Mouse (Mus musculus) gastrocnemius, postnatal 4 days (tissue): ENCODE results near the gene Adgrg6. TPM values are rescaled to one million over a fixed set of nuclear protein-coding genes. Genes with fewer than 3 reads are reported as not detected.
A peak's percentile ranks its signal among the peaks of the same experiment; 100 is the strongest.

Experiments used
- DNase-seq, 2 experiments: peaks; one replicate each; pipeline ENCODE4 v3.0.0; 2021 to 2022; ENCODE audit warnings: low spot score in 2 of 2, mixed read lengths in 2 of 2
- long read RNA-seq, 2 experiments: library from polyadenylated mRNA; stranded (forward); transcript quantifications; one replicate each; pipeline ENCODE4 v2.0.0; 2021
- total RNA-seq, 2 experiments: library from RNA; stranded (reverse); gene quantifications; 2 replicates each; pipeline ENCODE4 v1.2.3; 2021

Gene Adgrg6
- total RNA-seq: 1 to 10 TPM; 5.4 to 5.8 TPM
- long read RNA-seq, experiment 1, full-length matches to known transcripts: 1 of 6 reads
- long read RNA-seq, experiment 1, partial matches to known transcripts: 2 of 6 reads
- long read RNA-seq, experiment 1, other reads (novel, unspliced or antisense): 3 of 6 reads
- long read RNA-seq, experiment 2, full-length matches to known transcripts: 1 of 3 reads
- long read RNA-seq, experiment 2, partial matches to known transcripts: 0 of 3 reads
- long read RNA-seq, experiment 2, other reads (novel, unspliced or antisense): 2 of 3 reads

DNA sequence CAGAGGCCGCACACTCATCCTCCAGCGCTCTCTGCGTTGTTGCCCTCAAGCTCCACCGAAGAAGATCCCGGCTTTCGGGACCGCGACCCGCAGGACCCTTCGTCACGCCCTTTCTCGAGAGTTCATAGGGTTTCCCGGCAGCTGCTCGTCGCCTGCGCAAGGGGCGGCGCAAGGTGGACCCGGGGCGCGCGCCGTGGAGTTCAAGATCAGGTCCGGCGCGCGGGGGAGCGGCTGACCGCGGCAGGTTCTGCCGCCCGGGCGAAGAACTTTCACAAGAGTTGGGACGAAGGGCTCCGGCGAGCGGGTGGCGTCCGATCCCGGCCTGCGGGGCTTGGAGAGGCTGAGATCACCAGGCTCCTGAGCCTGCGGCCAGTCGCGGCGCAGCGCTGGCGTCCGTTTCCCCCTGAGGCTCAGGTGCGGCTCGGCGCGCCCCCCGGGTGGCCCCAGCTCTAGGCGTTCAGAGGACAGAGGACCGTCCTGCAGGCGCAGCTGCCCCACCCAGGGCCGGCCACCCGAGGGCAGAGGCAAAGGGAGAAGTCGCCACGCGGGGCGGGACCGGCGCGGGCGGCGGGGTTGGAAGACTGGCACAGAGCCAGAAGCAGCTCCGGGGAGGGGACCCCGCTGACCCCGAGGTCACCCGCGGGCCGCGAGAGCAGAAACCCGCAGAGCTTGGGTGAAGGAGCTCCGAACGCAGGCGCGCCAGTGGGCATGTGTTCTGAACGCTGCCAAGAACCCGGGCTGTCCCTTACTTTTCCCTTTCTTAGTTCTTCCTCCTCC lies at the start of gene Adgrg6:
TSS of gene Adgrg6 (minus strand) at position 719 of the 777 bp plus-strand sequence.
- DNase-seq: peak; percentile 39 to 56

DNA sequence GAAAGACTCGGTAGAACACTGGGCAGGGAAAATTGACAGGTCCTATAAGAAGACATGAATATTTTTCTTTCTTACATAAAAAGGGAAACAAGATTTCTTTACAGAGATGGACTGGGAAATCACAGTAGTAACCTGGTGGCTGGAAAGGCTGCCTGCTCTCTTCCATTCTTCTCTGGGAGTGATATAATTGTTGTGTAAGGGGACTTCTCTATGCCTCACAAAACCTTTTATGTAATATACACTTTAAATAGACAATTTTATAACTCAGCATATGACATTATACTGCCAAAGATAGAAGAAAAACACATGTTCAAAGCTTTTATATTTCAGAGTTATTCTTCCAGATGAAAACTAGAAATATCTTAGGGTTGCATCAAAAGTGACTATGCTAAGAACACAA lies 46.8 kb upstream of the Adgrg6 start:
- DNase-seq: no peak

DNA sequence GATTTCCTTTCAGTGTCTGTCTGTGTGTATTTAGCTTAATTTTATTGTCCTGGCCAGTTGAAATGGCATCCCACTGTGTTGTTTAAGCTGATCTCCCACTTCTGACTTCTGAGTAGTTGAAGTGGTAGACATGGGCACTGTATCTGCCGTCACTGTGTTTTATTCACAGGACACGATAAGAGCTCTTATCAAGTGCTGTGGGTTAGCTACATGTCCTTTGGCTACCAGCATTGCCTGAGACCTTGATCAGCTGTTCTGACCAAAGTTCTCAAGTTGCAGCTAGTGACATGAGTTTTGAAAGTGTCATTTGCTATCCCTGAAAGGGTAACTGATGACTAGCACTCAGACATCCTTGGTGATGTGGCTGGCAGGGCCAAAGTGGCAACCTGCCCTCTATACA lies 45.4 kb upstream of the Adgrg6 start:
- DNase-seq: no peak

DNA sequence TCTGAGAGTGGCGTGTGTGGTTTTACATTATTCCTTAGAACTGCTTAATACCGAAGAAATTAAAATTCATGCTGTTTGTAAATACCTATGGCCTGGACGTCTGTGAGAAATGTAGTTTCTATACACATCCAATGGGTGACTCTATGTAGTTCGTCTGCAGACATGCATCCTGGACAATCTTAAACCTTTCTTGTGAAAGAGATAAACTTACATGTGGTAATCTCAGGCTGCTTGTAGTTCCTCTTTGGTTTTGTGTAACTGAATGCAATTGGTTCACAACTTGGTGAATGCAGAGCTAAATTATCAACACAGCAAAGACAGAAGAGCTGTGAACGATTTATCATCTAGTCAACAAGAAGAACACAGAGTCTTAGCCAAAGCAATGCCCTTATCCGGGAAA lies 44.2 kb upstream of the Adgrg6 start:
- no peak for DNase-seq

DNA sequence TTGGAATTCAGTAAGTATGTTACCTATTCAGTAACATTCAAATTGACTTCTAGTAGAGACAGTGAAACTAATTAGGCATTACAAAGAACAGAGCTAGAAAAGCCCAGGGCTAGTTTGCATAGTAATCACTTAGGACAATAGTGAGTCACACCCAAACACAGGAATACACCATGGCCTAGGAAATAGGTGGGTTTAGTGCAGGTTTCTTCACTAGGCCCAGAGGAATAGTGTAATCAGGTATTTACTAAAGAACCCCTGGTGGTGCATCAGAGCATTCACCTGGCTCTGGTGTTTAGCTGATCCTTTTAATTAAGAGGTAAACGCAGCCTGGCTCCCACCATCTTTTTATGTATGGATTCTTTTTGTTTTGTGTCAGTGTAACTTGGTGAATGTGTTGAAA lies 38.0 kb upstream of the Adgrg6 start:
- DNase-seq: no peak

DNA sequence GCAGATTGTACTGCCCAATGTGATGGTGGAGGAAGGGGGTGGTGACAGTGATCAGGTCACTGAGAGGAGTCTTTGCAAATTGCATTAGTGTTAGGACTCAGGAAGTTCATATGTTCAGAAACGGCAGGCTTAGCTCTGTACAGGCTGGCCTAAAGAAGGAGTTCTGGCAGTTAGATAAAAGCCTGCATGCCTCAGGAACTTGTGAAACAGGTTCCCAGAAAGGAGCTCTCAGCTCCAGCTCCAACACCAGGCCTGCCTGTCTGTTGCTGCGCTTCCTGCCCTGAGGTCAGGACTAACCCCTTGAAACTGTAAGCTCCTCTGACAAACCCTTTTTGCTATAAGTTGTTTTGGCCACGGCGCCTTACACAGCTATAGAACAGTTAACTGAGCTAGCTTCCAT lies 28.8 kb upstream of the Adgrg6 start:
- no peak for DNase-seq

DNA sequence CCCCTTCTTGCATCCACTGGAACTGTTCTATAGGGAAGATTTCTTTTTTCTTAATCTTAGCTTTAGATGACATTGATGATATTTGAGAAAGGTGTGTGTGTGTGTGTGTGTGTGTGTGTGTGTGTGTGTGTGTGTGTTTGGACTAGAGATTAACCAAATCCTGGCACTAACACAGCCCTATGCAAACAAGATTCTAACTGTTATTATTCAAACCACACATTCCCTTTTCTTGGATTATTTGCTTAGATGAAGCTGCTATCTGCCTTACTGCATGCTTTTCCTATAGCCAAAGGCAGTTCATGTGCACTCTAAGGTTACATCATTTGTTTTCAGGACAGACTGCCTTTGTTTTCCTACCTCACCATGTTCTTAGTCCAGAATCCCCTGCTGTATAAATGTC lies 25.7 kb upstream of the Adgrg6 start:
- no peak for DNase-seq

DNA sequence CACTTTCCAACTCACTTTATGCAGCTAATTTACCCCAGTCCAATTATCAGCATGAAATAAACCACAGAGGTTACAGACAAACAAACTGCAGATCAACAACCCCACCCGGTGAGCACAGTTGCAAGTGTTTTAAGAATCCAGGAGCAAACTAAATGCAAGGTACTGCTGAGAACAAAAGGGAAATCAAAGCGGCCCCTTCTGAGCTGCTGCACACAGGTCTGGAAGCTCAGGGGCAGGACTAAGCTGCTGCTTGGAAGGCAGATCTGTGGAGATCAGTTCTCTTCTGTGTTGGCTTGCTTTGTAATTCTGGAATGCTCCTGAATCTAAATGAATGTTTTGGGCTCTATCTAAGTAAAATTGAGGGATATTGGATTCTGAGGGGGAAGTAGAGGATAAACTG lies 25.2 kb upstream of the Adgrg6 start:
- DNase-seq: no peak

DNA sequence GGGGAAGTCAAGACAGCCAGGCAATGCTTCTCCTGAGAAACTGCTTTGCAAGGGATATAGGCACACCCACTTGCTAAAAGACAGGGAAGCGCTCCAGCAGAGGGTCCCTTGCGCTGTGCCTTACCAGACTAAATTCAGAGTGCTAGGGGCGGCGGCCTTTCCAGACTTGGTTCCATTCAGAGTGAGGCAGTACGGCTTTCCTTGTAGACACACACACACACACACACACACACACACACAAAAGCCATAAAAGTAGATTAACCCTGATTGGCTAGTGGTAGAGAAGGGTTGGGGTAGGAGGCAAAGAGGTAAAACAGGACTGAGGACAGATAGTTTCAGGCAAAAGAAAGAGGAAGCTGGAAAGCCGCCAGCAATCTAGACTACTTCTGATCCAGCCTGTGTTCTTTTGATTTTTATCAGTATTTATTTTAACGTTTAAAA lies 672 bp upstream of the Adgrg6 start:
- DNase-seq: peak in 1 of 2 experiments; percentile 12

DNA sequence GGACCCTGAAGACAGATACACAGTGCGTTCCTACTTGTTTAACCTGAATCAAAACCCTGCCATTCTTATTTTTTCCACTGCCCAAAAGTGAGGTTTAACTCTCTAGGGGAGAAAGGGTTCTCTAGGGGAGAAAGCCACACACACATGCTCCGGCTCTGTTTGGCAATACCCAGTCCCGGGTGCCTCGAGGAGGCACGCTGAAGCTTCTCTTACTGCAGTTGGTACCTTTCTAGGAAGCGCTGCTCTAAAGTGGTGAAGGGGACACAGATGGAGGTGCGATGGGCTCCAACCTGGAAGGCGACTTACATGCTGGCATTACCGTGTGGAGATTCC lies 885 bp downstream of the Adgrg6 start:
- no peak for DNase-seq

DNA sequence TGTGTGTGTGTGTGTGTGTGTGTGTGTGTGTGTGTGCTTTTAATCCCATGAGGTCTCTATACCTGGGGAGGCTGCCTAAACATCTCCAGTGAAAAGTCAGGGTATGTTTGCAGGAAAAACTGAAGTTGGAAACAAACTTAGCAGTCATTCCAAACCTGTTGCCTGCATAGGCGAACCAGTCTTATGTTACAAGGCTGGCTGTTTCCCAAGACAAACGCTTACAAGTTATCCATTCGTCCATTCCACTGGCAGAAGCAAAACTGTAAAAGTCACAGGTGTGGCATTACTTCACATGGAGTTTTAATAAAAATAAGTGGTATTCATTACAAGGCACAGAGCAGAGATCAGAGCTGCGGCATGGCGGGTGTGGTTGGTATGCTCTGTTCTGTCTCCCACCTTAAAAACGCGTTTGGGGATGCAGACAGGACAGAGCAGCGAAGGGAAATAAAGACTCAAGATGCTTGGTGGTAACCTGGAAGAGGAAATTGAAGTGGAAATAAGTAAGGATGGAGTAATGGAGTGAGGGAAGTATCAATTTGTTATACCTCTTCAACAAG lies 1.9 kb downstream of the Adgrg6 start:
- no peak for DNase-seq

DNA sequence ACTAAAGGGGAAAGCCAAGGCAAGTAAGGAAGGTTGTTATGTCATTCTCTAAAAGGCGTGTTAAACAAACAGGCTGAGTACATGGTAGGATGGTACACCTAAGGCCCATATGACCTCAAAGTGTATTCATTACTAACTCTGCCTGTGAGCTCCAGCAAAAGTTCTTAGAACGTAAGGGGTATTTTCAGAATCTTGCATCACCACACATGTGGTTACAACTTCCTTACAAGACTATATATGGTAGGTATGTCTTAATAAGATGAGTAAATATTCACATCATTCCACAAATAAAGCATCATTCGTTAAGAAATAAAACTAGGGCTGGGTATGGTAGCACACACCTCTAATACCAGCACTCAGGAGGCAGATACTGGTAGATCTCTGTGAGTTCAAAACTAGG lies 8.4 kb downstream of the Adgrg6 start:
- DNase-seq: no peak

DNA sequence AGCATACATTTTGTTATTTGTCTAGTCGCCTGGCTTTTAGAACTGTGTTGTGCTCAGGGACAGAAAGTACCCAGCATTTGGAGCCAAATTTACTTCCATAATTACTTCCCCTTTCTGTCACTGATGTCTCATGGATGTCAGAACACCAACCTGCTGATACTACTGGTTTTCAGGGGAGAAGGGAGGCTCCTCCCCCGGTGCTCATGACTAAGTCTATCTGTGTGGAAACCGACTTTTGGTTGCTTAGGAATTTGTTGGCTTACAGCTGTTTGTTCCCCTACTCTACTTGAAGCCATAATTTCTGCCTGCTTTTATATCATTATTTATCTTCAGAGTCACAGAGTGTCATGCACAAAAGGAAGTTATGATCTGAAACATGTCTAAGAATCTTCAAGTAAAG lies 14.4 kb downstream of the Adgrg6 start:
- no peak for DNase-seq

DNA sequence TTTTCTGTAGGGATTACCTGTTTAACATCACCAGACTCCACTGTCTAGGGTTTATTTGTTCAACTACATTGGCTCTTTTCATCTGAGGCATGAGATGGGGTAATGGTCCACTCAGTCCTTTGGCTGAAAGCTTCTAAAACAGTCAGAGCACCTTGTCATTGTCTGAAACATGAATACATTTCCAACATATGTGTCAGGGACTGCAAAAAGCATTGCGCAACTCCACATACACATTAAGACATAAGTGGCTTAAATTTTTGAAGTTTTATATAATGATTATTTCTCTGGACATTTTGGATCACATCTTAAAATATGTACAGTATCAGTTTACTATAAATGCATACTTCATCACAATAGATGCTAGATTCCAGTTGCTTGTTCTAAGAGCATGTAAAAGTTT lies 14.8 kb downstream of the Adgrg6 start:
- no peak for DNase-seq

DNA sequence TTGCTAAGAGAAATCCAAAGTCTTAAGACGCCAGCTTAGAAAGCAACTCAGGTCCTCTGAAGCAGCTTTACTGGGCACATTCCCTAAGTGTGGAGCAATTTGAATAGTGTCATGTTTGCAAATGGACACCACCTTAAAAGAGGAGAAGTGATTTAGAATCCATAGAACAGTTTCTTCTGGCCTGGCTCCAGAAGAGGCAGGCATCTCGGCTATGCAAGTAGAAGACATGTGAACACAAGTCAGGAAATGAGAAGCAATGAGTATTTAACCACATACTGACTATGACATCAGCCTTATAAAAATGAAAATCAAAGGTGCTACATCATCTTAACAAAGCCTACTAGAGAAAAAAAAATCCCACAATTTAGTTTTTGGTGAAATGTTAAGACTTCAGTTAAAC lies 17.7 kb downstream of the Adgrg6 start:
- DNase-seq: no peak

DNA sequence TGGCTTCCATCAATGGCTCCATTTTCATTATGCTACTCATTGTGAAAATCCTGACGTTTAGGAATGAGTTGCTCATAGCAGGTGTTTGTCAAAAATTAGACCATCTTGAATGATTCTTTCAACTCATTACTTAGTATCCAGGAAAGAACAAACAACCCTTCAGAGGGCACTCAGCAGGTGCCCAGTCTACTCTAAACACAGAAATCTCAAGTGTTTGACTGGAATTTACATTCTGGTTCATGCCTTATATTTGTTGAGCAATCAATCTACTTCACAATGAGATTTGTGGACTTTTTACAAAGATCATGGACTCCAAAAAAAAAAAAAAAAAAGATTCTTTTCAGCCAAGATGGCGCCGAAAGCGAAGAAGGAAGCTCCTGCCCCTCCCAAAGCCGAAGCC lies 22.7 kb downstream of the Adgrg6 start:
- no peak for DNase-seq

DNA sequence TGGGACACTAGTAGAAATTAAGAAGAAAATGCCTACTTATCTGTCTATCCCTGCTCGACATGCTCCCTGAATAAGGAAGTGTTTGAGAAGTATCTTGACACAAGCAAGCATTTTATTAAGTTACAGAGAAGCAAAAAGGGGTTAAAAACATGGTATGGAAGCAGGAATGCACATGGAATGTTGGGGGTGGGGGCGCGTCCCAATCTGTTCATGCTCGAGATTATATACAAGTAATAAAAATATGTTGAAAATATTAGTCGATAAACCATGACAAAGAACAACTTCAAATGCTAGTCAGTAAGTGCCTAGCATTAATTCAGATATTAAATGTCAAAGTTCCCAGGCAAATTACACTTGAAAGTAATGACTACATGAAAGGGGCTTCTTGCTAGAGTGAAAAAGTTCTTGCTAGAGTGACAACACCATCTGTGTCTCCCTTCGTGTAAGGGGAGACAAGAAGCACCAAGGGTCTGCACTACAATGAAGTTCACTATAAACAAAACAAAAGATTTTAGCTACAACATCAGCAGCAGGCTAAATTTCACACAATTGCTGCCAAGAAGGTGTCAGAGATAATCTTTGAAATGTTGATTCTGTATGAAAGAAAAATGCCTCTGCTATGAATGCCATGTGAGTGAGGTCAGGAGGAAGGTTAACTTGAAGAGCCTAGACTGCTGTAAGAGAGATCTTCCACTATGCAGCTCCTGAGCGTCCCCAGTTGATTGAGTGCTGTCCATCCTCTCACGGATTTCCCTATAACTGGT lies 24.4 kb downstream of the Adgrg6 start:
- DNase-seq: no peak

DNA sequence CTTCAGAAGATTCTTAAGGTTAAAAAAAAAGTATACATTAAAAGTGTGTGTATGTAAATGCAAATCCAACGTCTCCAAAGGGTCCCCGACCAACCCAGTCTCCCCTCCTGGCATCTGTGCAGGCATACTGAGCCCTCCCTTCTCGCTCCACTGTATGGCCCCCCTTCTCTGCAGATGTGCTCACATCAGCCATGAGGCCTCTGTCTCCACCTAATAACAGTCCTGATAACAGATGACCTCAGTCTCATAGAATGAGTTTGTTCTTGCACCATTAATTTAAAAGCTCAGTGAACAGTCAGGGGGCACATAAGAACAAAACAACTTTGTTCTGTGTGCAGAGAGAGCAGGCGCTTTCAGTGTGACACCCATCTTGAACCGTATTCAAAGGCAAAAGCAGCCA lies 27.6 kb downstream of the Adgrg6 start:
- no peak for DNase-seq

DNA sequence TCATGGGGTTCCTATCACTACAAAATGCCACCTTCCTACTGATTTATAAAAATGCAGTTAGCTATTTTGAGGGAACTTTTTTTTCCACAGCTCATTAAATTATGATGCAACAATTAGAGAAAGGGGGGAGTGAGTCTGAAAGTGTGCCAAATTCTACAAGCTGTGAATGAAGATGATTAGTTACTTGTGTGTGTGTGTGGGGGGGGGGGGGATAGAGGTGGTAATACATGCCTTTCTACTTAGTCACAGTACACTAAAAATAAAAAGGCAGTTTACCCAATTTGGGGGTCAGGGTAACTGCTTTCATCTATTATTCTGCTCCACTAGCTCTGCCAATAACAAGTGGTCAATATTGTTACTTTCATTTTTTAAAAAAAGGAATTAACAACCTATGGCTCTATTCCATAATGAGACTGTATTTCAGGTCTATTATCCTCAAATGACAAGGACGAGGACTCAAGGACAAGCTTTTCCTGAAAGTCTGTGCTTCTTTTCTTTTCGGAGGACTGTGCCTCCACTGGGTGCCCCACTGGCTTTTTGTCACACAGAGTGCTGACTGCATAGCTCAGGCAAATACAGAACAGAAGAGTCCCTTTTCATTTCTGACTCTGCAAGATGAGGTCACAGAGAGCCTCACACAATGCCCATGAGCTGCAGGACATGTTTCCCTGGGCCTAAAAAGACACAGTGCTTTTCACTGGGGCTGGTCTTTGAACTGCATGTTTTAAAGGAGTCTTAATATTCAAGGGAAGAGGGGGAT lies 33.4 kb downstream of the Adgrg6 start:
- no peak for DNase-seq

DNA sequence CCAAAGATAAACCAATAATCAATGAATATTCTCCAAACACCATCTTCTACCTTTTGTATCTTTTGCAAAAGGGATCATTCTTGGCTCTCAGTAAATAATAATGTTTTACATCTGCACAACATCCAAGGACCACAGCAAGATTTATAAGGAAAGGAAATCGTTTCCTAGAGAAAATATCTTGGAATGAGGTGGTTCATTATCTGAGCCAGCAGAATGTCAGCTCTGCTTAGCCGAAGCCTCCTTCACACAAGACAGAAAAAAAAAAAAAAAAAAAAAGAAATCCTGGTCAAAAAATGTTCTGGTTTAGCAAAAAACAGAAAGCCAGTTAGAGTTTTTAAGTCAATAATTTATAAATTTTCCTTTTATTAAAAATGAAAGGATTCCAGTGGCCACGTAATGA lies 34.3 kb downstream of the Adgrg6 start:
- DNase-seq: no peak

DNA sequence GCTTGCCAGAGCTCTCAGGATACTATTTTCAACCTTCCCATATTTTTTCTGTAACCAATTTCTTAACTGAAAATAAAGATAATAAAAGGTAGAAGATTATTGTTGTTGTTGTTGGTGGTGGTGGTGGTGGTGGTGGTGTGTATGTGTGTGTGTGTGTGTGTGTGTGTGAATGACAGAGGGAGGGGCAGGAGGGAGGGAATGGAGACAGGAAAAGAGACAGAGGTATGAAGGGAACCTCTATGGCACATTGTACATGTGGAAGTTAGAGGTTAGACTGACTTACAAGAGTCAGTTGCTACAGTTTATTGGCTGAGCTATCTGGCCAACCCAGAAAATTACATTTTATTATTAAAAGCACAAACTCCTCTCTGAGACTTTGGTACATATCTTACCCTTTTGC lies 49.8 kb downstream of the Adgrg6 start:
- DNase-seq: no peak
